Mouse (Mus musculus): ENCODE measurements around the gene Rgs14.

- TF ChIP-seq GATA1 (IDR thresholded peaks at IDR 0.05; ENCODE audit: low read length) (no peak), TAL1 (IDR thresholded peaks at IDR 0.05; ENCODE audit: low read length) (no peak)
These were observed 33.8 kb upstream of the Rgs14 start for GRCm38 (mm10) chr13:55335701-55336100.
